Mouse (Mus musculus): ENCODE data around the gene Vwa8.
A peak's percentile ranks its signal among the peaks of the same experiment; 100 is the strongest.

Gene Vwa8

DNA sequence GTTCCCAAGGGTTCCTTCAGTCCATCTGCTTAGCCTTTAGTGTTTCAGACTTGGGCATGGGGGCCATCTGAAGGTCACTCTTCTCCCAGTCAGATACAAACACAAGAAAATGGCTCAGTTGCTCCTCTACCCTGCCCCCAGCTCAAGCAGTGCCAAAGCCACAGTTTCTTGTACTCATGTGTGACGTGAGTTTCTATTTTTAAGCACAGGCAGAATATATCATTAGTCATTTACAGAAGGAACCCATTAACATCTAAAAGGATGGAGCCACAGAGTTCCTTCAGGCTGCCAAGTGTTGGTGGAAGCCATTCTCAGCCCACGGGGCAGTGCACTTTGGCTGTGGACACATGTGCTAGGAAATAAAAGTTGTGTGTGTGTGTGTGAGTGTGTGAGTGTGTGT is 240.6 kb downstream of the Vwa8 start:
- no peak for DNase-seq (ENCODE audit: low spot score in 2 of 2)

DNA sequence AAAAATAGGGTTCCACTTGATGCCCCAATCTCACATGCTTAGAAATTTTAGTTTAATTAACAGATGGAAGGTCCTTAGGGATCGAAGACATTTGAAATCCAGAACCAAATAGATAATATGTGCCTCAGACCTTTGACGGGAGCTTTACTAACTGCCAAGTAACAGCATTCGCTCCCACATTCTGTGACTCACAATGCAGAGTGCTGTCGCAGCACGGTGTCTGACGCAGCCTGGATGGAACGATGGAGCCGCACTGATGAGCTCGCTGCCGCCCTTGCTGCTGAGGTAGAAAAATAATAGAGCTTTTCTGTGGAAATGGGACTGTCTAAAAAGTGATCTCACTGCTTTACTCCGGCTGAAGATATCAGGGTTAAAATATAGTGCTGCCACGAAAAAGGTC is 248.3 kb downstream of the Vwa8 start:
- DNase-seq (ENCODE audit: low spot score in 2 of 2): no peak

DNA sequence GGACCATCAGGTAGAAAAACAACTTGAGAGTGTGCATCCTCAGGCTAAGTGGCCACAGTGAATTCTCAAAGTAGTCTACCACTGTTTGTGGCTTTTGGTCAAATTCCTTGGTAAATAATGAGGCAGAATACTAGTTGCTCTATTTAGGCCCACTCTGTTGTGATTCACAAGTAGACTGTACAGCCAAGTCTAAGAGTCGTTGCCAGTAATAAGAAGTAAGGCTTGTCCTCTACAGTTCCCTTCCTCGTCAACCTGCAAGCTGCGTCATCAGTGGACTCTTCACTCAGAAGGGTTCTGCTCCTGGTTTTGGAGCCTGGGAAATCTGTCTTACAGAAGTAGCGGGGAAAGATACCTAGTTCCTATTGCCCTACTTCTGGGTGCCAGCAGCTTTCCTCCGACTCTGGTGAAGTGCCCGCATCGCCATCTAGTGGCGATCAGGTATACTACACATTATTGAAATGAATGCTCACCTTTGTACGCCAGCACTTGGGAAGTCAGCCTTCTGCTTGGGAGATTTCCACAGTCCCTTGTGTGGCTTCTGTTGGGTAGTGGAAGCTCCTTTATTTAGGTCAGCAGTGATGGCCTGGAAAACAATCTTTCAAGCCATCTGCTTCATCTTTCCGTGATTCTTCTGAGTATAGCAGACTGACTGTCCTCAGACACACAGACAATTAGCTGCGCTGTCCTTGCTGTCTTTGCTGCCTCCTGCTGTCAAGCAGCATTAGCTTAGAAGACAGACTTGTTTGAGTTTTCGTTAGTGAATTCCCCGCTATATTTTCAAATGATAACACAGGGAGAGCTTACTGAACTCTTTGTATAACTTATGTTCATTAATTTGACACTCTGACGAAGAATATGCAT is 258.0 kb downstream of the Vwa8 start:
- DNase-seq (ENCODE audit: low spot score in 2 of 2): peak; percentile 24 to 67

GRCm38 (mm10) chr14:79109375-79109774 is 260.5 kb downstream of the Vwa8 start:
- DNase-seq (ENCODE audit: low spot score in 2 of 2): no peak

DNA sequence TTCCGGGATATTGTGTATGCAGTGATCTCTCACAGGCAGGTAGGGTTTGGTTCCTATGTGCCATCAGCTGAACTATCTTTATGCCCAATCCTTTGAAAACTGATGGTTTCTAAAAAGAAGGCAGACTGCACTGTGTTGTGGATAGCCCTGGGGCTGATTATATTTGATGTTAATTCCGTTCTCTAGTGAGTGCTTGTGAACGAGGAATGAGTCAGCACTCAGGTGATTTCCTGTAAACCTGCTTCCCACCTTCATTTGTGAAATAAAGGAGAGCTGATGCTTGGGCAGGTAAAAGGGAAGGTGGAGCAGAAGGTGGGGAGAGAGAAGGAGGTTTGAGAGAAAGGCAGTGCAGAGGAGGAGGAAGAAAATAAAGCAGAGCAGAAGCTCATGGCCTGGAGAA is 261.2 kb downstream of the Vwa8 start:
- no peak for DNase-seq (ENCODE audit: low spot score in 2 of 2)

DNA sequence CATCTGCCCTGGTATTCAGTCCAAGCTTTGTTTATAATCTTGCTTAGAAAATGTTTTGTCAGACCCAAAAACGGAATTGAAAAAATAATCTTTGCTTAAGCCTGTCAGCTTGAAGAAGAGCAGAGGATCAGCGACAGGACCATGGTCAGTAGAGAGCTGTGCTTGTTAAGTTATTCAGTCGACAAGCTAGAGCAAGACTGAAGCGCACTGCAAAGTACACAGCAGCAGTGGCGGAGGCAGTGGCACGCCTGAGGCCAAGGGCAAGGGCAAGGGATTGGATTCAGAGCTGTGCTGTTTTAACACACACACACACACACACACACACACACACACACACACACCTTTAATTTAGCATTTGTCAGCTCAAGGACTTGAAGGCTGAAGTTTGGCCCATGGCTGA is 263.2 kb downstream of the Vwa8 start:
- DNase-seq (ENCODE audit: low spot score in 2 of 2): no peak

- no peak for DNase-seq (ENCODE audit: low spot score in 2 of 2)
Observed at GRCm38 (mm10) chr14:79114526-79115383, 265.9 kb downstream of the Vwa8 start.

- no peak for DNase-seq (ENCODE audit: low spot score in 2 of 2)
Observed at GRCm38 (mm10) chr14:79118457-79118856, 269.6 kb downstream of the Vwa8 start.

DNA sequence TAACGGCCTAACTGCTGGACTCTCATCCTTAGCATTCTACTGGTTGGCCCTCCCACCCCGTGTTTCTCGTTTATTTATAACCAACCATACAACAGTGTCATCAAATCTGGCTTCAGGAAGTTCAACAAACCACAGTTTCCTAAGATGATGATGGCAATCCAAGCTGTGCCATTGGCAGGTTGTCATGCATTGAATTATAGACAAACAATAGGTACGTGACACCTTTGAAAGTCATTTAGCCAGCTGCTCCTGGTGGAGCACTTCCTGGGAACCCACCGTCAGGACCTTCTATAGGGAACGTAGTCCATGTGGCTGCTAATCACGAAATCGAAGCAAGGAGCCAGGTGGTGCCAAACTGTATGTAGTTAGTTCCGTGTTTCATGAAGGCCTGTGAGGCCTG is 270.5 kb downstream of the Vwa8 start:
- no peak for DNase-seq (ENCODE audit: low spot score in 2 of 2)

DNA sequence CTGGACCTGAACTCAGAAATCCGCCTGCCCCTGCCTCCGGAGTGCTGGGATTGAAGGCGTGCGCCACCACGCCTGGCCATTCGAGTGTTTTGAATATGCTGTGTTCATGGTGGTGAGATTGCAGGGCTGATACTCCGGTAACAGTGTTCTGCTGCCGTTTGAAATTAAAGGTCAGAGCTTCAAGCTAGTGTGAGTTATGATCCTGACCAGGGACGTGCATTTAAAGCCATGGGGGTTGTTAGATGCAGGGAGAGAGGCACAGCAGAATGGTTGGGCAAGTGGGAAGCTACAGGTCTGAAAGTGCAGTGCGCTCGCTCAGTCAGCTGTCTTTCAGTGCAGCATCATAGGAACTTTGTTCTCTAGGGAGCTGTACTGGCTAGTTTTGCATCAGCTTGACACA is 271.8 kb downstream of the Vwa8 start:
- DNase-seq (ENCODE audit: low spot score in 2 of 2): no peak

- no peak for DNase-seq (ENCODE audit: low spot score in 2 of 2)
Observed at GRCm38 (mm10) chr14:79123466-79123865, 274.6 kb downstream of the Vwa8 start.

- DNase-seq (ENCODE audit: low spot score in 2 of 2): peak; percentile 16 to 76
Observed at GRCm38 (mm10) chr14:79124643-79125042, 275.8 kb downstream of the Vwa8 start.

- DNase-seq (ENCODE audit: low spot score in 2 of 2): no peak
Observed at GRCm38 (mm10) chr14:79126176-79126575, 277.3 kb downstream of the Vwa8 start.

GRCm38 (mm10) chr14:79134891-79135334 is 286.1 kb downstream of the Vwa8 start:
- DNase-seq (ENCODE audit: low spot score in 2 of 2): no peak

DNA sequence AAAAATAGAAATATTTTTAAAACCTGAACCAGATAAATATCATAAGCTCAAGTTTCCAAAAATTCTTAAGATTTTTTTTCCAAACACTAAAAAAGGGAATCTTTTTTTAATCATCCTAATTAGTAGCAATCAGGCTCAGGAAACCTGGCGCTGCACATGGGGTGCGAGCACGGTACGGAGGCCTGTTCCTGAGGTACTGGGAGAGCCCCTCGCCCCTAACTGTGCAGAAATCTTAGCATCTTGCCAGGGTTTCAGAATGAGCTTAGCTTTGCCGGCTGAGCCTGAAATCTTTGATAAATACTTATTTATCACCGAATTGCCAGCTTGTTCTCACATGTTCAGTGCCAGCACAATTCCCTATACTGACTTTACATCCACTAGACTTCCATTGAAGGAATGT is 286.6 kb downstream of the Vwa8 start:
- no peak for DNase-seq (ENCODE audit: low spot score in 2 of 2)

- DNase-seq (ENCODE audit: low spot score in 2 of 2): no peak
Observed at GRCm38 (mm10) chr14:79136585-79136984, 287.7 kb downstream of the Vwa8 start.

DNA sequence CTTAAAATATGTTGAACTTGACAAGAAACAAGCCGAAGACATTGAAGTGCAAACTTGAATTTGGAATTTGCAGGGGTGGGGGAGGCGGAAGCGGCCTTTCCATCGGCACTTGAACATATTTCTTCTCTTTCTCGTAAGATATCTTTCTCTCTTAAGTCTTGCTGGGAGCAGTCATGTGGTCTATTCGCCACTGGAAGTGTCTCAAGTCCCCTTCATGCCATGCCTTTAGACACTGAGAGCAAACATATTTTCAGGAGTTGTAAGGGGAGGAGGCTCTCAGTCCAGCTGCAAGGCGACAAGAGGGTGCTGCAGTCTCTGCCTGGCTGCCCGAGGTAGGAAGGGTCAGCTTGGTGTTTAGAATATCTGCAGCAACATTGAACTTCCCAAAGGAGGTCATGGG is 288.2 kb downstream of the Vwa8 start:
- no peak for DNase-seq (ENCODE audit: low spot score in 2 of 2)

DNA sequence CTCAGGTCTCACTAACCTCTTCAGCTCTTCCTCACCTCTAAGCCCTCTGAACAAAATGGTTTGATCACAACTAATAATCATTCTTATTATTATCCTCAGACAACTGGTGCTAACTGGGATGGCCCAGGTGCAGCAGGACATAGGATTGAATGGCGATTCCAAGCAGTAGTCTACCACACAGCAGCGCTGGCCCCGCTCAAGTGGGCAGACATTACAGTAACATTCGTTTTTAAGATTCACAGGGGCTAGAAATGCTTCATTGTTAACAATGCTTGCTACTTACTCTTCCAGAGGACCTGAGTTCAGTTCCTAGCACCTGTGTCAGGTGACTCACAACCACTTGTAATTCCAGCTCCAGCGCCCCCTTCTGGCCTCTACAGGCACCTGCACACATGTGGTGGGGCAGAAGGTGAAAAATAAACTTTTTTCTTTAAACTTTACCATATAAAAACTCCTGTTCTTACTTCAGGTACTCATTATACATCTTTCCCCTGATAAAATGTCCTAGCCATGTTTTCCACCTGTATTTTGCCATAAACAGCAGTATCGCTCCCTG is 290.3 kb downstream of the Vwa8 start:
- DNase-seq (ENCODE audit: low spot score in 2 of 2): no peak

- DNase-seq (ENCODE audit: low spot score in 2 of 2): no peak
Observed at GRCm38 (mm10) chr14:79139918-79140825, 291.3 kb downstream of the Vwa8 start.

- DNase-seq (ENCODE audit: low spot score in 2 of 2): no peak
Observed at GRCm38 (mm10) chr14:79140826-79141219, 292.0 kb downstream of the Vwa8 start.

DNA sequence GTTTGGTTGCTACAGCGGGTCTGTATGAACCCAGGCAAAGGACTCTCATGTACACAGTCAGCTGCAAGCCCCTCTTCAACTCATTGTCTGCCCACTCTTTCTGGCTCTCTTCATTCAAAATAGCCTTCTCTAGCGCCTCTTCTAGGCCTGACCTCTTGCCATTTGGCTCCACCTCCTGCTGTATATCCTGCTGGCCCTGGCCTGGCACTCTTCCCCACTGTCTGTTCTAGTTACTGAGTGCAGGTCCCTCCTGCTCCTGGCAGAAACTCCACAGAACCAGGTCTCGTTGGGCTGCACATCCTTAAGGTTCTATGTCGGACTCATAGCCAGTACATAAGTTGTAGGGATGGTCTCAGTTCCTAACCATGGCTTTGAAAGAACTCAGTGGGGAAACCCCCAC is 293.5 kb downstream of the Vwa8 start:
- no peak for DNase-seq (ENCODE audit: low spot score in 2 of 2)

Data from thymus, postnatal 10 days (tissue).